Mouse (Mus musculus) liver, embryonic 14.5 days (tissue): ENCODE data around the gene Plekhg4.

ENCODE experiments used
- CTCF ChIP-seq: IDR thresholded peaks from 2 replicates; pipeline ENCODE4 v1.5.1; 2016; ENCODE audit warnings: antibody characterized with exemption, low read depth, control low read depth
- EP300 ChIP-seq: IDR thresholded peaks from 2 replicates; pipeline ENCODE4 v1.6.1; 2016; ENCODE audit warnings: antibody characterized with exemption, low read depth

DNA sequence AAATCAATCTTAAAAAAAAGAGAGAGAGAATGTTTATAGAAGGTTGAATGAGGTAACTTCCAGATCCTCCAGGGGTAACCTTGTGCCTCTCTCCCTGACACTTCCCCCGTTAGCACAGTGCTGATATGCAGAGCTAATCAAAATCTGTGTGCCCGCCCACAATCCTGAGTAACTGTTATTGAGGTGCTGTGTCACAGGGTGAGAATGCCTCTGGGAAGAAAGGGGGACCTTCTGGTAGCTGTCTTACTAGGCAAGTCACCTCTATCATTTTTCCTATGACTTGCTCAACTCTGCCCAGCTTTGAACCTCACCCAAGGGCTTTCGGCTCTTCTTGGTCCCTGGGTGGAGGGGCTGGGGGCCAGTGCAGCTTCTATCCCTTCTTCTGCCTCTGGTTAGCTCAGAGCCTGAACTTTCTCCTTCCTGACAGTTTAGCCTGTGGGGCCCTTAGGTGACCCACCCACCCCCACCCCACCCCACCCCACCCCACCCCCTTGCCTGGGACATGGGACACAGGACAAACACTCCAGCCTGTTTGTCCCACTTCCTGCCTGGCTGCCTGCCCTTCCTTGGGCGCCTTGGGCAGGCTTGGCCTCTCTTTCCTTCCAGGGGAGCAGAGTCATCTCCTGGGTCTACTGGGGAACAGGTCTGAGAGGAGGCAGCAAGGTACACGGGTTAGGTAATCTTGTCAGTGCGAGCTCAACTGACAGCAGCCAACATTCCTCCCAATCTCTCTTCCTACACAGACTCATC lies 33.0 kb upstream of the Plekhg4 start:
- TF ChIP-seq EP300 (no peak), CTCF (no peak)
